Mouse (Mus musculus) T-cell, adult 2 months (primary cell): Measurements from ENCODE around the gene Pklr.

Experiments
- DNase-seq: peaks from one replicate; pipeline ENCODE4 v3.0.0; 2022; ENCODE audit warnings: low spot score

The Pklr gene

GRCm38 (mm10) chr3:89193853-89194252 lies 57.9 kb downstream of the Pklr start:
- peak; percentile 70 for DNase-seq
